Mouse (Mus musculus): ENCODE measurements around the gene Tln1.

GRCm38 (mm10) chr4:43586411-43586810, 23.9 kb upstream of the Tln1 start:
- TF ChIP-seq POLR2A (IDR thresholded peaks at IDR 0.05; ENCODE audit: borderline replicate concordance, low read depth, low read length) (no peak), CTCF (IDR thresholded peaks at IDR 0.05; ENCODE audit: low read depth, low read length) (no peak)

Measured in bone marrow macrophage, adult 2 months (primary cell).